Mouse (Mus musculus): ENCODE measurements at regions not wholly inside any gene's neighbourhood (a gene's known extent, or its start where the extent isn't known, plus 50 kb on each side); places are given as distances from the start of the nearest gene placed in this dataset.

DNA sequence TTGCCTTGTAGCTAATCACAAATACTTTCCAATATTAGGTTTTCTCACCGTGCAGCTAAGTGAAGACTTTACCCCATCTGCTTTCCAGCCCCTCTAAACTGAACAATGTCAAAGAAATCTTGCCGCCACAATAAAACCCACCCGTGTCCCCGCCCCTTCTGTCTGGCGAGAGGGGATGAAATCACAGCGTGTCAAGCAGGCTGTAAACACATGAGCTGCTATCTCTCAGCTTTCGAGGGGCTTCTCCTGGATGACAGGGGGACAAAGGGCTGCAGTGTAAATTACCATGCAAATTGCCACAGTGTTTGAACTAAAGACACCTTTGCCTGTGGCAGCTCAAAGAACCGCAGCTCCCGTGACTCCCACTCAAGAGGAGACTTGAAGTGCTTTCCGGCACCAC, 134.3 kb downstream of the Slc4a3 start:
- no peak for ATAC-seq (replicated peaks; ENCODE audit: low FRiP score, poor library complexity, severe bottlenecking)

DNA sequence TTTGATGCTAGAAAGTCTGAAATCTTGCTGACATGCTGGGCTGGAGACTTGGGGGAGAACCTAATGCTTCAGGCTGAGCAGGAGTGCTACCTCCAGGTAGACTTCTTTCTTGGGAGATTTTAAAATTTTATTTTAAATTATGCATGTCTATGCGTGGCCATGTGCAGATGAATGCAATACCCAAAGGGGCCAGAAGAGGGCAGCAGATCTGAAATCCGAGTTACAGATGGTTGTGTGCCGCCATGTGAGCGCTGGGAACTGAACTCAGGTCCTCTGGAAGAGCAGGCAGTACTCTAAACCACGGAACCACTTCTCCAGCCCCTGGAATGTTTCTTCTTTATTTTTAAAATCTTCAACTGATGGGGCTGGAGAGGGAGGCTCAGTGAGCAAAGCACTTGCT, 135.8 kb downstream of the Slc4a3 start:
- no peak for ATAC-seq (replicated peaks; ENCODE audit: low FRiP score, poor library complexity, severe bottlenecking)

DNA sequence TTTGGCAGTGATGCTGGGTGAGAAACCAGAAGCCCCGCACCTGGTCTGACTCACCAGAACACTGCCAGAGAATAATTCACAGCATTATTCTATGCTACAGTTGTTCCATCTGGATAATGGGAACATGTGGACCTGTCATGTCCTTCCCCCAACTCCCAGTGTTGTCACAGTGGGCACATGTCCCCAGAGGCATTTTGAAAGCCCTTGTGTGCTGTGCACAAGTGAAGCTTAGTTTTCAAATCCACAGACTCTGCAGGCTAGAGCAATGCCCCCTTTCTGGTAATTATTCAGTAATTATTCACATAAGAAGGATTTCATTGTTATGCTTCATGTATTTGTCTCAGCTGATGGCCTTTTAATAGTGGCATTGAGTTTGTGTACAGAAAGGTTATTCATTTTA, 146.7 kb downstream of the Slc4a3 start:
- no peak for ATAC-seq (replicated peaks; ENCODE audit: low FRiP score, poor library complexity, severe bottlenecking)

DNA sequence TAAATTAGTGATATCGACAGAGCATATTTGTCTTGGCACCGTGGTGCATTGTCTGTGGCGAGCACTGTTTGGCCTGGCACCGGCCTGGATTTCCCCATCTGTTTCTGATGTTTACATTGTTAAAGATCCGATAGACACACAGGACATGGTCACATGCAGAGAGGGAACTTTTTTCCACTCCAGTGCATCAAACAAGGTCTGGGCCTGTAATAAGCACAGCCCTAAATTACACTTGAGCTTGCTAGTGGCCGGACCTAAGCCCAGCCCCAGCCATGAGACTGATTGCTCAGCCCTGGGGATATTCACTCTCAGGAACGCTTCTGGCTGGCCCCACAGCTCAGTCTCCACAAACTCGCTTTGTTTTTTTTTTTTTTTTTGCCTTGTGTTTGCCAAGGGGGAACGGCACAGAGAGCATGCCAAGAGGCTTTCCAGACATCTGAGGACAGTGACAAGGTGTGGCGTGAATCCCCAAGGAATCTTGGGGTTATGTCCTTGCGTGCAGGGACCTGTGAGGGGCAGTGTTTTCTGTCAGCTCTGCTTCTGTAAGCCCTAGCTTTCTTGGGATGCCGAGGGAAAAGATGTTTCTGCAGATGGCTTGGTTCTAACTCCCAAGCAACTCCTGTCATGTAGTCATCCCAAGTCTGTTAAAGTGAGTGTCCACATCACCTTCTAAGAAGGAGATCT, 147.3 kb downstream of the Slc4a3 start:
- ATAC-seq (replicated peaks; ENCODE audit: low FRiP score, poor library complexity, severe bottlenecking) = no peak

DNA sequence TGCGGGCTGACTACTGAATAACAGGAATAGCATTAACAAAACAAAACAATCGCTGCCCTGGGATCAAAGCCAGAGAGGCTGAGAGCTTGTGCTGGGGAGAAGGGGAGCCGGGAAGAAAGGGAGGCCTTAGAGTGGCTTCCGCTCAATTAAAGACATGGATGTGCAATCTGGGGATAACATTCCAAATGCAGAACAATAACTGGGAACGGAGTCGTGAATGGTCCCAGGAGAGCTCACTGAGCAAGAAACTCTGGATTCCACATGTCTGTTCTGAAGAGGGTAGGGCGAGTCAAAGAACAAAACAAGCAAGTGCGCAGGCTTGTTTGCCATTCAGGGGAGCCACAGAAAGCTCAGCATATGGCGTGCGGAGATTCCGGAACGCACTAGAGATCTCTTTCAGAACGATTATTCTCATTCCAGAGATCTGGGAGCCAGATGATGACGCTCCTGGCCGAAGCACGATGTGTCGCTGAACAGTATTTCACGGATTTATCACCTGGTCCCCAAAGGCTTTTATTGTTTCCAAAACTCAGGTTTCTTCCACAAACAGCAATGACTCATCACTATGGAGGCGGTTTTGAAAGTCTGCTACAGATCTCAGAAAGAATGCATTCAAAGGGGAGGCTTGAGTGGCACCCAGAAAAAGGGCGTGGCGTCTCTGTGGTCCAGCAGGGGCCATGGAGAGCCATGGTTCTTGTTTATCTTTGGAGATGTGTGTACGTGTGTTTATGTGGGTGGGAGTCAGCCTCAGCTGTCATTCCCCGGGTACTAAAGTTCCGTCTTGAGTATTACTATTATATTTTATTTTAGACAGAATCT, 159.0 kb downstream of the Slc4a3 start:
- no peak for ATAC-seq (replicated peaks; ENCODE audit: low FRiP score, poor library complexity, severe bottlenecking)

DNA sequence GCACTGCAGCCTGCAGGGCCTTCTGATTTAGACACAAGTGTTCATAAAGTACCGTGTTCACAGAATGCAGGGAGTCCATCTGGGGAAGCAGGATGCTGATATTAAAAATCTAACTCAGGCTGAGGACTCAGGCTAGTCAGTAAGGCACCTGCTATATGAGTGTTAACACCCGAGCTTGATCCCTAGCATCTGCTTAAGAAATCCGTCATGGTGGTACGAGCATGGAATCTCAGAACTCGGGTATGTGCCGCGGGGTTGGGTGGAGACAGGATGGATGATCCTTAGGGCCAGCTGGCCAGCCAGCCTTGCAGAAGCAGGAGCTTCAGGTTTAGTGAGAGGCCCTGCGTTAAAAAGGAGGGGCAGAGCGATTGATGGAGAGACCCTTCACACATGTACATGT, 160.1 kb downstream of the Slc4a3 start:
- ATAC-seq (replicated peaks; ENCODE audit: low FRiP score, poor library complexity, severe bottlenecking) = no peak

DNA sequence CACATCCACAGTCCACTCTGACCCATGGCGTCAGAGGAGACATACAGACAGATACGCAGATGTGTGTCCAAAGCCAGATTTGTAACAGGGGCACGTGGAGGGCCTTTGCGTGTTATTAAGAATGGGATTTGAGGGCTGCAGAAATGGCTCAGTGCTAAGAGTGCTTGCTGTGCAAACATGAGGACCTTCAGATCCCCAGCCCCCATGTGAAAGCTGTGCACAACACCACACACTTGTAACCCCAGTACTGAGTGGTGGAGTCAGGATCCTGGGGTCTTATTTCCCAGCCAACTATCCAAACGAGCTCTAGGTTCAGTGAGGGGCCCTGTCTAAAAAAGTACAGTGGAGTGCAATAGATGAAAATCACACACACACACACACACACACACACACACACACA, 177.4 kb downstream of the Slc4a3 start:
- ATAC-seq (replicated peaks; ENCODE audit: low FRiP score, poor library complexity, severe bottlenecking) = no peak

DNA sequence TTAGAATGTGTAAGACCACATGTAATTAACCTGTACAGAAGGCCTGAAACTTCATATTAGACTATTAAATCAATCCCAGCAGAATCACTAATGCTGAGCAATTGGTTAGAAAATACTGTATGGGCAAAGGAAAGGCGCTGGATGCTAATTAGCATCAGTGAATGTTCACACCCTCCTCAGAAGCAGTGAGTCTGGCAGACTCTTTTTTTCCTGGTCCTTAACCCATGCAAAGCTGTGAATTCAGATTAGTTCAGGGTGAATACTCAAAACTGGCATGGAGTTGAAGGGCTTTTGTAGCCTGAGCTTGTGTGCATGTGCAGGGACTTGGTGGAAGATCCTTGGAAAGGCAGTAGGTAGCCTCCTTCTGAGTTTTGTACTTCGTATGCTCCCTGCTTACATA, 179.3 kb downstream of the Slc4a3 start:
- no peak for ATAC-seq (replicated peaks; ENCODE audit: low FRiP score, poor library complexity, severe bottlenecking)

DNA sequence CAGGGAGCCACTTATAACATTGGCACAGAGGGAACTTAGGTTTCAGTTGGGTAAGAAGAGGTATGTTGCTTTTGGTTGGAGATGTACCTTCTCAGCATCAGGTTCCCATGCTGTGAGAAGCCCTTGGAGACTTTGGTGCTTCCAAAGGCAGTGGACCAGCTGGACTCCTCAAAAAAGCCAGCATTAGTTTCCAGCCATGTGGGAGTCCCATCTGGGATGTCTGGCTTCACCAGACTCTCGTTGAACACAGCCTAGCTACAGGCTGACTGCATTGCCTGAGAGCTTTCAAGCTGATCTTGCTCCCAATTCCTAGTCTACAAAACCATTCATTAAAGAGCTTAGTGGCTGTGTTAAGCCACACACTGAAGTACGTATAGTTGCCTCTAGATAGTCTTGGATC, 182.8 kb downstream of the Slc4a3 start:
- ATAC-seq (replicated peaks; ENCODE audit: low FRiP score, poor library complexity, severe bottlenecking) = no peak

DNA sequence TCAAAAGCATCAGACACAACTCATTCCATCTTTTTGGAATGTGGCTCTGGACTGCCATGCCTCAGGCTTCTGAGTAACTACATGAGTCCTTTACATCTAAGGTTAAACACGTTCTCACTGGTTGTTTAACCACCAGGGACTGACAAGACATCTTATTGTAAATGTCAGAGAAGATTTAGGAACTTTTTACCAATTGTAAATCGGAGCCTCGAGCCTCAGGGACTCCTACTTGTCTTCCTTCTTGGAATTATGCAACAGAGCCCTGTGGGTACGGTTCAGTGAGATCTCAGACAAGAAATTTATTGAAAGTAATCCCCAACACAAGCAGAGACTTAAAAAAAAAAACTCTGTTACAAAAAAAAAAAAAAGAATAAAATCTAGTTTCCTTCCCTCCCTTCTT, 187.7 kb downstream of the Slc4a3 start:
- ATAC-seq (replicated peaks; ENCODE audit: low FRiP score, poor library complexity, severe bottlenecking) = no peak

DNA sequence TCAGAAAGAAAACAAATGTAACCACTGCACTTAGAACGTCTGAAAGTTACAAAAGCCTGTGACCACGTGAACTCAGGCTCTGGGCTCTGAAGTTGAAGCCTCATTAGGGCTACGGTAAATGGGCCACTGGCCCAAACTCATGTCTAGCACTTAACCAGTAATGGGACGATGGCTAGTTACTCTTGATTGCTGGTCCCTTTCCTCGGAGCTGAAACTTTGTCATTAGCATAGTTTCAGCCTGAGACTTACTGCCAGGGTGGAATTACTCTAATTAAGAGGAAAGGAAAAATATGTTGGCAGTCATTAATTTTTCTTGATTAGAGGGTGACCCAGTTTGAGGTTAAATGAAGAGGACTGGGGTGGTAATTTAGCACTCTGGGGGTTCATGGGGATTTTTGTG, 192.6 kb downstream of the Slc4a3 start:
- no peak for ATAC-seq (replicated peaks; ENCODE audit: low FRiP score, poor library complexity, severe bottlenecking)

DNA sequence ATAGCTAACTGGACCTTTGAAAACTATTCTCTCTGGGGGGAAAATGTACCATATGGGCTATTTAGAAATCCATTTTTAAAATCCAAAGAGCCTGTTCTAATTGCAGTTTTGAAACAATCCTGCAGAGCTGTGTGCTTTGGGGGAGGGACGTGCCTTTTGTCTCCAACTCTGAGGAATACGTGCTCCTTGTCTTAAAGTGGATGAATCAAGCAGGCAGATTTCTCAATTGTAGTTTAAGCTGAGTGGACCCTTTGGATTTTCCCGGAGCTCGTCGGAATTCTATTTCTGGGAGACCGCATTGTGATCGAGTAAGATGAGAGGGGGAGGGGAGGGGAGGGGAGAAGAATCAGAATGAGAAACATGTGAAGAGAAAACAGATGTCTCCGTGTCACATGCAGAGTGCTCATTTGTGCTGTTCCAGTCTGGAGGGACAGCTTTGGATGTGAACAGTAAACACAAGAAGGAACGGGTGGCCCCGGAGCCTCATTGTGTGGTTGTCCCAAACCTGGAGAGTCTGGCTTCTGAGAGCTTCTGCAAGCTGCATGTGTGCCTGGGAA, 203.7 kb downstream of the Slc4a3 start:
- ATAC-seq (replicated peaks; ENCODE audit: low FRiP score, poor library complexity, severe bottlenecking) = no peak

DNA sequence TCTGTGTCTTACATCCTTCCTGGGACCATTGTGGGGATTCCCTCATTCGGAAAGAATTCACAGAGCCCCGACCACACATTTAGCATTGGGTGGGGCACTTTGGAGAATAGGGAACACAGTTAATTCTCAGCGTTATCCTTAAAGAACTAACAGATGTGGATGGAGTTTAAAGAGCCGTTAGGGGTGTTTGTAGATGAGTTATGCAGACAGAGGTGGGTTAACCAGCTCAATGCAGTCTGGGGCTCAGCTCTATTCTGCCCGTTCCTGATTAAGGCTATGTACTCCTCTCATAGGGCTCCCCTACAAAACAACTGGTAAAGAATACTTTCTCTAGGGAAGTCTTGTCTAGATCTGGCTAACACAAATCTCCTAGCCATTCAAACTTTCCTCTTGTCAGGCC, 226.1 kb downstream of the Slc4a3 start:
- no peak for ATAC-seq (replicated peaks; ENCODE audit: low FRiP score, poor library complexity, severe bottlenecking)

DNA sequence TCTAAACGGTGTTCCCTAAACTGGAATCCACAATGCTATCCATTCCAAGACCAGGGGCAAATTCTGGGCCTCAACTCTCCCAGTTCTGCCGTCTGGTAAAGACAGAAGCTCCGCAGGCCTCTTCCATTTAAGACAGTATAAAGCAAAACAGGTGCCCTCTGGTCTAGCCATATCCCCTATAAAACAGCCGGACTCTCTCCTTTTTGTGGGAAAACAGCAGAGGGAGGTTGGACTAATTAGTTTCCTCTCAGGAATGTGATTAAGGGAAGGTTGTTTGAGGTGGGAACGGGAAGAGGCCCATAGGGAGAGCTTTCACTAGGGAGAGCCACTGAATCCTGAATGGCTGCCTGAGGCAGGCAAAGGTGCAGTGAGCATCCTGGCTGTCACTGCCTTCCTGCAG, 226.9 kb downstream of the Slc4a3 start:
- no peak for ATAC-seq (replicated peaks; ENCODE audit: low FRiP score, poor library complexity, severe bottlenecking)

DNA sequence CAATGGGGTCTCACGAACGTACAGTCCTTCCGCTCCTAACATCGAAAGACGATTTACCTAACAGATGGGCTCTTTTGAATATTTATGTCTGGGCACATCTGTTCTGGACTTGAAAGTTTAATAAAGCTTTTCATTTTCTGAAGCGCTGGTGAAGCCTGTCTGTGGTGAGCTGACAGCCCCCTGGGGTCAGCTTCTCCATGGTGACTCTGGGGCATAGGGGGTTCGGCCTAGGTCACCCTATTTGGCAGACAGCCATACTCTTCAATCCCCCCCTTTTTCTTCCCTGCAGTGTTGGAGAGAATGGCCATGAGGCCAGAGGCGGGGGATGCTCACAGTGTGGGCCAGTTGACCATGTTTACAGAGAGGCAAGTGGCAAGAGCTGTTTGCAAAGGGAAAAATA, 232.8 kb downstream of the Slc4a3 start:
- ATAC-seq (replicated peaks; ENCODE audit: low FRiP score, poor library complexity, severe bottlenecking) = no peak

DNA sequence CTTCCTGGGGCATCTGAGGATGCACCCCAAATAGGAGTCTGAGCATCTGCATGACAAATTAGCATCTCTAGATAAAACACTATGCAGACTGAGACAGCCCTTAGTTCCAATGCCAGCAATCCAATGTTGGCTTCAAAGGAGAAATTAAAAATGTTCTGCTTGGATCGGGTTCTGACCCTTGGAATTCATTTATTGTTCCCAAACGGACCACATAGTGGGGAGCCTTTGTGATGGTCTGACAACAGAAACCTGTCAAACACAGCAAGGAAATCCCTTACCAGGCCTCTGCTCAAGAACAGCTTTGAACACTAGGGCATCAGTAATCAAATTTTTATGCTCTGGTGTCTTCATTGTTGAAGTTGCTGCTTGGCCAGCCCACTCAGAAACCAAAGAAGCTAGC, 237.1 kb downstream of the Slc4a3 start:
- no peak for ATAC-seq (replicated peaks; ENCODE audit: low FRiP score, poor library complexity, severe bottlenecking)

DNA sequence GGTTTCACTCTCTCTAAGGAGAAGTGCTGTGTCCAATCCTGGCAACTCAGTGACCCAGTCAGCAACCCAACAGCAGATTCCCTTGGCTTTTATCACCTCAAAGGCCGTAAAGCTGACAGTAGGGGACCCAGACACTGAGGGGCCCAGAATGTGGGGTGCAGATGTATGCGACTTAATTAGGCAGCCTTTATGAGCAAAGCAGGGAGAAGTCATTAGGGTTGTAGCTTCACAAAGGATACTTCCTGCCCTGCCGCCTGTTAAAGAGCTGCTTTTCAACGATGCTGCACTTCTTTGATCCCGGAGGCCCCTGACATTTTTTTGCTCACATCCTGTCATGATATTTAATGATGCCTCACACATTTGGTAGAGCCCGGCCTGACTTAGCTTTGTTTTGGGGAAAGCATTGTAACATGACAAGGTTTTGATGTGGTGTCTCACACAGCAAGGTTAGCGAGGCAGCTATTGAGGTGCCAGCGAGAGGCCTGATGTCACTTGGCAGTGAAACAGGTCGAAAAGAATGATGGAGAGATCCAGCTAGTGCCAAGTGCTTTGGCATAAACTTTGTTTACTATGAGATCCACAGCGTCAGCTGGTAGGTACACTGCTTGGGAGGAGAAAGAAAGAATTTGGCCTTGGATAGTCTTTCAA, 240.2 kb downstream of the Slc4a3 start:
- ATAC-seq (replicated peaks; ENCODE audit: low FRiP score, poor library complexity, severe bottlenecking) = no peak

DNA sequence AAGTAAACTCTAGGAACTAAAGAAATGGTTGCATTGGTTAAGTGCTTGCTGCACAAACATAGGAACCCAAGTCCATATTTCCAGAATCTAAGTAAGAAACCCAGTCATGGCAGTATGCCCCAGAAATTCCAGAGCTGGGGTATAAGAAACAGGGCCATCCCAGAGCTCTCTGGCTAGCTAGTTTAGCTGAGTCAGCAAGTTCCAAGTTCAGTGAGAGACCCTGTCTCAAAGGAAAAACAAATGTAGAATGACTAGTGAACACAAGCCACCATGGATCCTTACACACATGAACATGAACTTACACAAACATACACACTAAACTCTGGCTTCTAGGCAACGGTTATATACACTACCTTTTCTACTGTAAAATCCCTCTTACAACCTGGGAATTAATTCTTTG, 245.4 kb downstream of the Slc4a3 start:
- no peak for ATAC-seq (replicated peaks; ENCODE audit: low FRiP score, poor library complexity, severe bottlenecking)

DNA sequence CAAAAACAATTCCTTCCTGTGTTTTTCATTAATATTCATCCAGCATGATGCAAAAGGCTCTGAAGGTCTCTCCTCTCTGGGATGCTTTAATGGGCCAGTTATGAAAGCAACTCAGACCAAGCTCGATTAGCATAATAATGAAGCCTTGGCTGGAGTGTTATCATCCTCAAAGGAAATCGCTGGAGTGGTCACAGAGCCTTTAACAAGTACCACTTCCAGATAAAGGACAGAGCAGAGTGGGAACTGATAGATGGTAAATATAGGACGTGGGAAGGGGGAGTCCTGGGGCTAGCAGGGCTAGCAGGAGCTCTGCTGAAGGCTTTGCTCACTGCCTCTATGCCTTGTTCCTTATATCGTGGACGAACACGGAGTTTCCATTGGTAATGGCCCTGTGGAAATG, 251.7 kb downstream of the Slc4a3 start:
- ATAC-seq (replicated peaks; ENCODE audit: low FRiP score, poor library complexity, severe bottlenecking) = no peak

DNA sequence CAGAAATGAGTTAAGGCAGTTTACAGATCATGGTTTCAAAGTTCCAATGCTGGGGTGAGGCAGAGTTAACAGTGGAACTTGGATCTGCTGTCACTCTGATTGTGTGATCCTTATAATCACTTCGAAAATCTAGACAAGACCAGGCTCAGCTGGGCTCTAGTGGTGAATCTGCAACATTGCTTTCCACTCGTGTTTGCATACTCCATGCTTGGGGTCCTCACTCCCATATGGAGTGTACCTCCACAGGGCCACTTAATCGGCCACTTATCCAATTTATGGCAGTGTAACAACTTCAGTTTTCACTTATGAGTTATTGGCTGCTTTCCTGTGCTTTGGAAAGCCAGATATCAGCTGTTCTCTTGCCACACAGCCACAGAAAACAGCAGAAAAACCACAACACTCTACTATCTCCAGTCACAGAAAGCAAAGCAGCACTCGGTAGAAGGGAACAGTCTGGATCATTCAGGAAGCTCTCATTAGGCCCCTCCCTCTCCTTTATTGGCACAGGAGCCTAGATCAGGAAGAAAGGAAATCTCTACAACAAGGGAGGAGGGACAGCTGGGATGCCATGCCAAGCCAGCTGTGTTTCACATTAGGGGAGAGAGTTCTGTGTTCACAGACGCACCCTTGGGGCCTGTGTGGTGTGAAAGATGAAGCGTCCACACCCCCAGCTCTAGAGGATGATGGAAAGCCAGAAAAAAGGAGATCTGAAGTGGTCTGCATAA, 252.5 kb downstream of the Slc4a3 start:
- no peak for ATAC-seq (replicated peaks; ENCODE audit: low FRiP score, poor library complexity, severe bottlenecking)
